In genomic region chr17:12168536-12168935, GRCm38 (mm10) we compare ENCODE assay signal across 8 mouse cellular contexts. TPM values are rescaled to one million over a fixed set of nuclear protein-coding genes. Genes with fewer than 3 reads are reported as not detected.
DNase-seq lines count a peak whose midpoint lies in the region; ATAC-seq and TF ChIP-seq lines count a peak whose summit lies in the region.

No protein-coding gene starts in this region.

- H3K9me3 ChIP-seq in intestine, embryonic 16.5 days (ENCODE audit: control insufficient read depth, low read length), result no peaks in the 10 kb centered on the region
- H3K9me3 ChIP-seq in midbrain, embryonic 16.5 days (replicated peaks; ENCODE audit: control insufficient read depth, low read length, poor library complexity, severe bottlenecking), result no peaks in the 10 kb centered on the region

- H3K4me3 ChIP-seq in intestine, embryonic 16.5 days (ENCODE audit: low read length), result no peak overlapping the region
- no peak overlapping the region for H3K4me3 ChIP-seq in midbrain, embryonic 16.5 days (ENCODE audit: low read depth, low read length)

- H3K9ac ChIP-seq in intestine, embryonic 16.5 days (ENCODE audit: low read depth, low read length), result no peak overlapping the region
- no peak overlapping the region for H3K9ac ChIP-seq in midbrain, embryonic 16.5 days (ENCODE audit: low read depth, low read length)

- TF ChIP-seq CTCF in brain, embryonic 14.5 days (IDR thresholded peaks at IDR 0.05; ENCODE audit: borderline replicate concordance, extremely low read depth, insufficient read depth, insufficient read length), result no peak

- H3K4me1 ChIP-seq in intestine, embryonic 16.5 days (ENCODE audit: control insufficient read depth, insufficient read depth, low read length), result 0 out of 2 replicates have a peak, but pooled peaks cover 17% of the 10 kb centered on the region
- peaks cover 14% of the 10 kb centered on the region for H3K4me1 ChIP-seq in midbrain, embryonic 16.5 days (ENCODE audit: control insufficient read depth, insufficient read depth, low read length)

- H3K27ac ChIP-seq in intestine, embryonic 16.5 days (ENCODE audit: low read length), result no peak overlapping the region
- H3K27ac ChIP-seq in midbrain, embryonic 16.5 days (ENCODE audit: low read length), result peak overlapping the region; percentile 30; the same call in 1 of the 2 replicates

- no peak overlapping the region for H3K4me2 ChIP-seq in intestine, embryonic 16.5 days (ENCODE audit: low read depth, low read length)
- H3K4me2 ChIP-seq in midbrain, embryonic 16.5 days (ENCODE audit: low read length), result 0 out of 2 replicates have a peak overlapping the region, but pooled peaks have one; percentile 1

- intact Hi-C loops in left cerebral cortex, postnatal 10 days (cut with DNase I), result no loop called here

- no peaks in the 10 kb centered on the region for H3K27me3 ChIP-seq in intestine, embryonic 16.5 days (replicated peaks; ENCODE audit: control insufficient read depth, insufficient read depth, low read length)
- no peaks in the 10 kb centered on the region for H3K27me3 ChIP-seq in midbrain, embryonic 16.5 days (ENCODE audit: control insufficient read depth, insufficient read depth, low read depth, low read length)

- ATAC-seq in intestine, embryonic 16.5 days, result peak; percentile 24; the same call in 1 of the 2 replicates
- peak; percentile 71 for ATAC-seq in midbrain, embryonic 16.5 days

- peak; percentile 96 for DNase-seq in adipocyte (ENCODE audit: low spot score)
- DNase-seq in brain, embryonic 14.5 days (ENCODE audit: low read depth), result peak; percentile 95
- DNase-seq in gastrocnemius, postnatal 10 days, result peak; percentile 51
- DNase-seq in left cerebral cortex, postnatal 10 days (ENCODE audit: extremely low spot score in 1 of 2, low spot score in 2 of 2), result peak; percentile 50 to 74
- no peak for DNase-seq in spleen, adult 12 weeks (ENCODE audit: low spot score)
- DNase-seq in spleen, postnatal 14 days (ENCODE audit: low spot score in 2 of 2), result no peak

- TF ChIP-seq POLR2A in brain, embryonic 14.5 days (IDR thresholded peaks at IDR 0.05; ENCODE audit: borderline replicate concordance, extremely low read depth, insufficient read depth, insufficient read length, poor library complexity, severe bottlenecking), result no peak

- WGBS in intestine, embryonic 16.5 days, result 33% methylated on average over 10 of the region's 10 CpGs
- 31% methylated on average over 10 of the region's 10 CpGs for WGBS in midbrain, embryonic 16.5 days

- H3K36me3 ChIP-seq in intestine, embryonic 16.5 days (ENCODE audit: control insufficient read depth, insufficient read depth, low read length), result no peaks in the 10 kb centered on the region
- H3K36me3 ChIP-seq in midbrain, embryonic 16.5 days (ENCODE audit: control insufficient read depth, insufficient read depth, low read length), result no peaks in the 10 kb centered on the region

RNA-seq across cellular contexts. Expression of gene Agpat4, which starts 50.0 kb away (rescaled TPM):
- 27.6 and 35.2 TPM in 2 replicates for polyA plus RNA-seq in brain, embryonic 14.5 days (2012; rRNA removed)
- 1 to 10 TPM; 5.7 to 7.7 TPM for total RNA-seq in gastrocnemius, postnatal 10 days (2021)
- polyA plus RNA-seq in intestine, embryonic 16.5 days (2015; fragmentation: Nextera tagmentation; extraction: Ambion mirVana), result 17.8 and 19.2 TPM in 2 replicates
- 10 to 100 TPM; 68.2 to 71.0 TPM for total RNA-seq in left cerebral cortex, postnatal 10 days (2021)
- polyA plus RNA-seq in midbrain, embryonic 16.5 days (2015; fragmentation: Nextera tagmentation; extraction: Ambion mirVana), result 67.2 and 68.3 TPM in 2 replicates

Comparison
In these comparisons a context has a peak if more than half of its experiments do, and no peak if none do; other contexts are left out.
1. DNase-seq: peak in adipocyte (single experiment), brain, embryonic 14.5 days (single experiment), gastrocnemius, postnatal 10 days (single experiment) and left cerebral cortex, postnatal 10 days (2 of 2); none in spleen, adult 12 weeks (single experiment) and spleen, postnatal 14 days (0 of 2).